Mouse (Mus musculus): ENCODE measurements around the gene Vwce.
A peak's percentile ranks its signal among the peaks of the same experiment; 100 is the strongest.

Gene Vwce

GRCm38 (mm10) chr19:10714682-10715475 lies 80.9 kb downstream of the Vwce start:
- DNase-seq (ENCODE audit: low spot score): peak; percentile 32

GRCm38 (mm10) chr19:10715476-10715875 lies 81.5 kb downstream of the Vwce start:
- no peak for DNase-seq (ENCODE audit: low spot score)
